Mouse (Mus musculus) splenic B cell, adult 2 months (primary cell): Measurements from ENCODE around the gene Nsun4.

Experiments used
- DNase-seq: peaks from one replicate; pipeline ENCODE4 v3.0.0-alpha.2; 2011; ENCODE audit warnings: low read depth, low spot score
- H3K27me3 ChIP-seq: 2 replicates; pipeline ENCODE4 v1.6.1; 2012; ENCODE audit warnings: mild to moderate bottlenecking, low read length, moderate library complexity, mixed read lengths; ENCODE audit not compliant: control insufficient read depth, poor library complexity, insufficient read depth, severe bottlenecking
- H3K36me3 ChIP-seq: 2 replicates; pipeline ENCODE4 v1.6.1; 2012; ENCODE audit warnings: mild to moderate bottlenecking, low read length, moderate library complexity, mixed read lengths; ENCODE audit not compliant: control insufficient read depth, poor library complexity, insufficient read depth, severe bottlenecking

The Nsun4 gene

DNA sequence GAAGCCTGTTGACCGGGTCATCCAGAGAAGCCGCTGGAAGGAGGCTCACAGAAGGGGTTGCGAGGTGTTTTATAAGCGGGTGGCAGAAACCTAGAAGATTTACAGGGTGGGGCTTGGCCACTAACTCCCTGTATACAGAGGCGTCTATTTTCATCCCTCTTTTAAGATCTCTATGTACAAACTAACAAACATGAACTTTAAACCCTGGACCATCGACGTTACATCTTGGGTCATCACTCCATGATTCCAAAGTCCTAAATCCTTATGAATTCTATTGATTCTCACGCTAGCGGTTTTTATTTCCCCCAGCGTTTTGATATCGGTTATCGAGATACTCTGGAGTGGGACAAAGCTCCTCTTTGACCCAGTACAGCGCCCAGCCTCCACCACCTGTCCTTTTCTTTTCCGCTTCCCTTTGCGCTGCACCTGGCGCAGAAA lies 36.8 kb downstream of the Nsun4 start:
- no peaks in the 10 kb centered on the region for H3K36me3 ChIP-seq
- DNase-seq, result no peak
- H3K27me3 ChIP-seq, result no peaks in the 10 kb centered on the region

DNA sequence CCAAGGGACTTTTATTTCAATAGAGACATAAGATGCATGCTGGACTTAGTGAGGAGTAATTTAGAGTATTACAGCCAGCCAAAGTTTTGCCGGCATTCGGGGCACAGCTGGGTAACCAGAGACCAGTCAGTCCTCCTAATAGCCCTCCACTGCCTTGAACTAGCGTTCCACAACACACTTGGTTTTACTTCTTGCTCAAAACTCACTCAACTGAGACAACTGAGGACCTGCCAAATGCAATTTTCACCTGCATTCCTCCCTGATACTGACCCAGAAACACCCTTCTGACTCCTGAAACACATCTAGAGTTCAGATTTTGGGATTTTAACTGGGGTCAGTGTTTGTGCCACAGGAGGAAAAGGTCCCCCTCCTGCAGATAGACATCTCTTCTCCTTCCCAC lies 37.3 kb downstream of the Nsun4 start:
- DNase-seq, result peak; percentile 9

DNA sequence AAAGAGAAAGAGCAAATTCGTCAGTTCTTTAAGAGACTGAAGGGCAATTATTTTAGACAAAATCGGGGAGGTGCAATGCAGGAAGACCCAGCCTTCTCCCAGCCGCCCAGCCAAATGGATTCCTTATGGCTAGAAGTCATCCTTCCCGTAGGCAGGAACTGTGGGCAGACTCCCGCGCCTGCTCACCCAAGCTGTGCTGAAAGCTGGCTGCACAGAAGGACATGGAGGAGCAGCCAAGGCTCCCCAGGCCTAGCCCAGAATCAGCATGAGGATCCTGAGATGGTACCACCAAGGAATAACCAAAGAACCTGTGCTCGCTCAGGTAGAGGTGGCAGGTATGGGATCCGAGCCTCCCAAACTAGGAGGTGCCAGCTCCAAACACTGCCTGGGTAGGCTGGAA lies 37.7 kb downstream of the Nsun4 start:
- H3K36me3 ChIP-seq, result no peaks in the 10 kb centered on the region
- no peak for DNase-seq
- no peaks in the 10 kb centered on the region for H3K27me3 ChIP-seq

More for the DNA sequence above, 37.3 kb downstream of the Nsun4 start:
- Histone ChIP-seq H3K36me3 (no peaks in the 10 kb centered on the region), H3K27me3 (no peaks in the 10 kb centered on the region)

DNA sequence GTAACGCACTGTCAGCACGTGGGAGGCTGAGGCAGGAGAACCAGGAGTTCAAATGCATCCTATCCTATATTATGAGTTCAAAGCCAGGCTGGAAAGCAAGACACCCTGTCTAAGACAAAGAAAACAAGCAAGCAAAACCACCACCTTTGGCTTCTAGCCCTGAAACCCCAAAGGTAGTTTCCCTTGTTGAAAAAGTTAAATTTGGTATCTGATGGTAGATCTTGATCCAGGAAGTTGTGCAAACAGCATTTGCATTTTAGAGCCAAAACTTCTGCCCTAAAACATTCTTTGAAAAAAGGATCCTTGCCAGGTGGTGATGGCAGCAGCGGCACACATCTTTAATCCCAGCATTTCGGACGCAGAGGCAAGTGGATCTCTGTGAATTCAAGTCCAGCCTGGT lies 38.2 kb downstream of the Nsun4 start:
- no peaks in the 10 kb centered on the region for H3K36me3 ChIP-seq
- H3K27me3 ChIP-seq, result no peaks in the 10 kb centered on the region
- peak; percentile 30 for DNase-seq

DNA sequence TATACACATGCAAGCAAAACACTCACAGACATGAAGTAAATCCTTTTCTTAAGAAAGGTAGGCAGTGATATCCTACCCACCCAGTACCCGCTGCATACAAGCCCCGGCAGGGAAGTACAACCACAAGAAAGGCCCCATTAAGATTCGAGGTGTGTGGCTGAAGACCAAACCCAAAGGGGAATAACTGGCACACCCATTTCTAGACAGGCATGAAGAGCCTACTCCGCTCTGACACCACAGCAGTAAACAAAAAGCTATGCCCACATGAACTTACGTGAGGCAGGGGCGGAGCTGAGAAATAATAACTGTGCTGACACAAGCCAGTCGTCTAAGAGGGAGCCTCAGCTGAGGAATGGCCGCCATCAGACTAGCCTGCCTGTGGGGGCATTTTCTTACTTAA lies 43.5 kb downstream of the Nsun4 start:
- Histone ChIP-seq H3K36me3 (no peaks in the 10 kb centered on the region), H3K27me3 (no peaks in the 10 kb centered on the region)
- DNase-seq, result peak; percentile 29

DNA sequence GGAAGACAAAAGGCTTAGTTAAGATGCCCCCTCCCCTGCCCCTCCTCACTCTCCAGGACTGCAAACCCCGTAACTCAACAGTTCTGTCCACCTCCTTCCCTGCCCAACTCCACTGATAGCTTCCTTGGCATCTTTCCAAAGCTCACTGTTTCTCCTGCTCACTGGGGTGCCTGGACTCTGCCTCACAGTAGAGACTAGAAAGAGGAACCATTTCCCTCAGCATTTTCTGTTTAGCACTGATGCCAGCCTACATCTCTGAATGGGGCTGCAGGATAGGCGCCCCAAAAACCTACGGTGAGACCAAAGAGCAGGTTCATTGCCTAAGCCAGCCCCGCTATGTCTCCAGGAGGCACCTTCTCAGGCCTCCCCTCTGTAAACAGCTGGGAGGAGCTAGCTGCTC lies 52.5 kb downstream of the Nsun4 start:
- DNase-seq, result no peak
- H3K36me3 ChIP-seq, result no peaks in the 10 kb centered on the region
- H3K27me3 ChIP-seq, result no peaks in the 10 kb centered on the region

DNA sequence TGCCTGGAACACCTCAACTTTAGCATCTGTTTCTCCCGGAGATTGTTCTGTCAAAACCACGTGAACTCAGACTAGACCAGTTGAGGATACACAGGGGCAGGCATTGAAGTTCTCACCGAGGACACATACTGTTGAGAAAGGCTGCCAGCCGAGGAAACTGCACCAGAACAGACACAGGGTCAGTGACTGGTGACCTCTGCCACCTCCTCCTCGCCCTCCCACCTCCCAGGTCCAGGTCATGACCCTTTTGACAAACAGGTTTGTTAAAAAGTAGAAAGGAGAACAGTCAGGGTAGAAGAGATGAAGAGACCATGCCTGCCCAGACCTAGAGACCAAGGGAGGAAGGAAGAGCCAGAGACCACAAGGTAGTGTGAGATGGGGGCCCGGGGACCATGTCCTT lies 53.0 kb downstream of the Nsun4 start:
- Histone ChIP-seq H3K27me3 (no peaks in the 10 kb centered on the region), H3K36me3 (no peaks in the 10 kb centered on the region)
- DNase-seq, result no peak

DNA sequence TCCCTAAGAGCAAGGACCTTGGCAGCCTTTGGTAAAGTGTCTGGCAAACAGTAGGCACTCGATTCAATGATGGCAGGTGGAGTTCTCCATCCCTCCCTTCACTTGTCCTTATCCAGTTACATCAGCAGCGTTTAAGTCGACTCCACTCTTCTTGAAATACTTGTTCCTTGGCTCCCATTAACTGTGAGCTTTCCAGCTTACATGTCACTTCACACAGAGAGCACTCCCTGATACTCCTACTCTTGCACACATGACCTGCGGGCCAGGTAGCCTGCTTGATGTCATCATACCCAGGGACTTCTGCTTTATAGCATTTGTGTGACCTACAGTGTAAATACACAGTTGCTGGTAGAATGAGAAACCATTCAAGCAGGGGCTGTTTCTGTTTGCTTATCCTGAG lies 56.9 kb downstream of the Nsun4 start:
- no peaks in the 10 kb centered on the region for H3K36me3 ChIP-seq
- no peaks in the 10 kb centered on the region for H3K27me3 ChIP-seq
- DNase-seq, result no peak

DNA sequence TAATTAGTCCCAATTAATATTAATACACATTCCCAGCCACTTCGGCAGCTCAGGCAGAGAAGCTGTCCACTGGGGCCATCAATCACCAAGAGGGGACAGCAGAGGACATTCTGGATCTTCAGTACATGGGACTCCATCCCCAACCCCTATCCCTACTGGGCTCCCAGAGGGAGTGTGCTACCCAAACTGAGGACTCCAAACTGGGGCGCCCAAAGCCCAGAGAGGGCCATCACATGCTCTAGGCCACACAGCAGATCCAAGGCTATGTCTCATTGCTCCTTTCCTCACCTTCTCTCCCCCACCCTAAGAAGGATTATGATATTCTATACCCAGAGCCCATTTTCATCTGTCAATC lies 58.3 kb downstream of the Nsun4 start:
- no peaks in the 10 kb centered on the region for H3K27me3 ChIP-seq
- no peak for DNase-seq

DNA sequence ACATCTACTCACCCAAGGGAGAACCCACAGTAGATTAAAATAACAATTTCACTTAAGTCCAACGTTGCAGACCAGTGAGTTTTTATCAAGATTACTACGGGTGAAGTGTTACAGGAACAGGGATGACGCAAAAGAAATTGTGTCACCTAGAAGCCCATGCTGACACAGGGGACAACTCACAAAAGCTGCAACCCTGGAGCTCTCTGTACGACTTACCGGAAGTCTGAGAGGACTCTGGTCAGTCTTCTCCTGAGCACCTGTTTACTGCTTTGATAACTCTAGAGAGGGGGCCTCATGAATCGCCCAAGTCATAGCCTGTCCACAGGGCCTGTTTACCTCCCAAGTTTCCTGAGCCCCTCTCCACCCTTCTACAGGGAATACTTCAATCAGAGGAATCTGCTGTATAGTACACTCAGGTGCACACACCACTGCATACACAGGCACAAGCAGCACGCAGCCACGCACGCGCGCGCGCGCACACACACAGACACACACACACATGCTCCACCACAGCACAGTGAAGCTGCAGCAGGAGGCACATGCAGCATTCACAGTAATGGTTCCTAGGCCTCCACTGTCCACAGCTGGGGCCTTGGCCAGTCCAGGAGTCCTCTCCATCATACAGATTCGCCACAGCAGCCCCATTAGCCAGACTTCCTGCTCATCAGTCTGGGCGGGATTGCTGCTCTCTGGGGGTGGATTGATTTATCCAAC lies 58.9 kb downstream of the Nsun4 start:
- Histone ChIP-seq H3K27me3 (no peaks in the 10 kb centered on the region), H3K36me3 (no peaks in the 10 kb centered on the region)
- DNase-seq, result no peak

More for the DNA sequence above, 58.3 kb downstream of the Nsun4 start:
- H3K36me3 ChIP-seq, result no peaks in the 10 kb centered on the region

DNA sequence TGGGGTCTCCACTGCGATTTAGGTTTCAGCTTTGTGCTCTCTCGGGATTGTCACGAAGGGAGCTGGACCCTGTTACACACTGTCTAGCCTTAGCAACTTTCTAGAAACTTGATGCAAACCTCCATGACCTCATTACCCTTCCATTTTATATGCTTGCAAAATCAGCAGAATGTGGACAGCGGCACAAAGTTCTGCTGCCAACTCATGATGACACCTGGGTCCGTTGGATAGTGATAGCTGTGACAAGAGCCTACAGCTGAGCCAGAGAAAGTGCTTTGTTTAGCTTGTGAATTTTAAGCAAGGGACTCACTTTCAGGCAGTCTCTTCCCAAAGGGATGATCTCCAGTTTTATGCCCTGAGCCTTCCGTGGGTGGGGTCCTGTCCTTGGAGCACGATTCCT lies 64.3 kb downstream of the Nsun4 start:
- H3K27me3 ChIP-seq, result no peaks in the 10 kb centered on the region
- no peaks in the 10 kb centered on the region for H3K36me3 ChIP-seq
- no peak for DNase-seq

DNA sequence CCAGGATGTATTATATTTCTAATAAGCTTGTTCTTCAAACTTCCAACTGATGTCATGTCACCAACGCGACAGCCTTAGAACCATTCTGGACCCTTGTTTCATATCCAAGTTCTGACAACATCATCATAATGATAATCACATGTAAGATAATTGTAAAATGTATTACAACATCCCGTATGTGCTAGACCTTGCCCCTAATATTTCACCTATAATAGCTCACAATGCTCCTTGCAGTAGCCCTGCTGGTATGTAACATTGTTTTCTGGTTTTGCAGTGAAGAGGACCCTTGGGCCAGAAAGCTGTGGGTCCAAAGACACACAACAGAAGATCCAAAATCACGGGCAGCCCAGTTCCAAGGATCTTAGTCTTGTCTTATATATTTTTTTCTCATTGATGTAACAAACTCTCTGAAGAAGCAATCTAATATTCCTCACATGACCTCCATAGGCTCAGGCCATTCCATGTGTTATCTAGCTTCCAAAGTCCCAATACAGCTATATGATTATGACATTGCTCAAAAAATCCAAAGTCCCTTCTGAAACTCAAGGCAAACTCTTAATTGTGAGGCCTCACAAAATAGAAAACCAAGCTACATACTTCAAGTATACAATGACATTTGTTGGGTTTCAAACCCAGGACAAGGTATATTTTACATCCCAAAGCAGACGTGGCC lies 65.7 kb downstream of the Nsun4 start:
- Histone ChIP-seq H3K27me3 (no peaks in the 10 kb centered on the region), H3K36me3 (no peaks in the 10 kb centered on the region)
- no peak for DNase-seq

DNA sequence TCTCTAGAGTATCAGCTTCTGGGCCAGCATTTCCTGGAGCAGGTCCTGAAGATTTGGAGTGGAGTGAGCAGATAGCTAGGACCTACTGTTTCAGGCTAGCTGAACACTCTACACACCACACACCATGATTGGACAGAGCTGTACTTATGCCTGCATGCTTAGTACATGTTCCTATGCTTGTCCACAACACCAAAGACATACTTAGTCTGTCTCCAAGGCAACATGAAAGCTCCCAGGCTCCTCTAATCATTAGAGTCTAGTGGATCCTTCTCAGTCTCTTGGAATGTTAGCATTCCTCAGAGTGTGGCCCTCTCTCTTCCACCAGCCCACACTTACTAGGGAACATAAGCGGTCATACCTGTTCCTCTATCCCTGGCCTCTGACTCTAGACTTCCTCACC lies 66.2 kb downstream of the Nsun4 start:
- no peaks in the 10 kb centered on the region for H3K36me3 ChIP-seq
- no peak for DNase-seq

DNA sequence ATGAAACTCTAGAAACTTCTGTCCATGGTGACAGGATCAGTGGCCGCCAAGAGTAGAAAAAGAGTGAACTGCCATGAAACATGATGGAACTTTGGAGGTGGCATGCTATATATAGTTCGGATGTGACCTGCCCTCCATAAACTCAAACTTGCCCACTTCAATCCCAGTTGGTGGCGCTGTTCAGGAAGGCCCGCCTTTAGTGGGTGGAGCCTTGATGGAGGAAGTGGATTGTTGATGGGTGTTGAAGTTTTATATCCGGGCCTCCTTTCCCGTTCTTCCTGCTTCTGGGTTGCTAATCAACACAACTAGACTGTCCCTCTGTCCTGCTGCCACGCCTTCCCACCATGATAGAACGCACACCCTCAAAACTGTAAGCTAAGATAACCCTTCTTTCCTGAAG lies 68.7 kb downstream of the Nsun4 start:
- DNase-seq, result no peak
- Histone ChIP-seq H3K27me3 (no peaks in the 10 kb centered on the region), H3K36me3 (no peaks in the 10 kb centered on the region)

More for the DNA sequence above, 66.2 kb downstream of the Nsun4 start:
- no peaks in the 10 kb centered on the region for H3K27me3 ChIP-seq

DNA sequence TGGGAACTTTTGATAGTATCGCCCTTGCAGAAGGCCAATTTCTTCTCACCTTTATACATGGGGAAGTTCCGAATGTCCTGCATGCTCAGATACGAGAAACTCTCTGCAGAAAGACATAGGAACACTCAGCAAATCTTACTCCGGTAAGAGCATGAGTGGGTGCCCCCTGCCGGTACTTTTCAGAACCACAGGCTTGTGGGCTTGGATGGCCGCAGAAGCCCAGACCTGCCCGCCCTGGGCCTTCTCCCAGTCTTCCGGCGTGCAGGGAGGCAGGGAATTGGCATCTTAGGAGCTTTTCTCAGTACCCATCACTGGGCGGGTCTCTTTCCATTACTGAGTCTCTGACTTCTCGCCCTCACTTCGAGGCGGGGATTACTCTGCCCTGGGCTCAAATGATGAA lies 69.6 kb downstream of the Nsun4 start:
- peak; percentile 74 for DNase-seq
- no peaks in the 10 kb centered on the region for H3K27me3 ChIP-seq
- no peaks in the 10 kb centered on the region for H3K36me3 ChIP-seq
